Mouse (Mus musculus) ES-E14 (cell line): ENCODE measurements around the gene Mcam. TPM values are rescaled to one million over a fixed set of nuclear protein-coding genes. Genes with fewer than 3 reads are reported as not detected.

Experiments used
- DNase-seq: peaks from one replicate; pipeline ENCODE4 v3.0.0-alpha.2; 2013; ENCODE audit warnings: low read depth, low spot score
- H3K27ac ChIP-seq: 2 replicates; pipeline ENCODE4 v1.5.1; 2012; ENCODE audit warnings: low read depth, mild to moderate bottlenecking, low read length, moderate library complexity, mixed read lengths; ENCODE audit not compliant: poor library complexity, insufficient read depth, severe bottlenecking
- H3K36me3 ChIP-seq: 2 replicates; pipeline ENCODE4 v1.6.1; 2012; ENCODE audit warnings: mild to moderate bottlenecking, low read length, moderate library complexity, mixed read lengths; ENCODE audit not compliant: control insufficient read depth, poor library complexity, insufficient read depth, severe bottlenecking
- H3K4me1 ChIP-seq, 2 experiments: fragments of 150-350 bp in 1 of 2; sonication (generic) in 1 of 2; 2 replicates each; pipeline ENCODE4 v1.6.1; 2012; ENCODE audit warnings: low read length in 2 of 2, mild to moderate bottlenecking in 1 of 2, mixed read lengths in 1 of 2; ENCODE audit not compliant: control insufficient read depth in 2 of 2, insufficient read depth in 2 of 2, poor library complexity in 1 of 2
- H3K4me3 ChIP-seq, 2 experiments: fragments of 150-350 bp in 1 of 2; sonication (generic) in 1 of 2; 2 replicates each; pipeline ENCODE4 v1.5.1; 2012; ENCODE audit warnings: low read length in 2 of 2, low read depth in 1 of 2, mild to moderate bottlenecking in 1 of 2, mixed read lengths in 1 of 2; ENCODE audit not compliant: insufficient read depth in 1 of 2, poor library complexity in 1 of 2, severe bottlenecking in 1 of 2
- H3K9ac ChIP-seq: 2 replicates; pipeline ENCODE4 v1.6.1; 2012; ENCODE audit warnings: low read depth, mild to moderate bottlenecking, low read length, mixed read lengths; ENCODE audit not compliant: poor library complexity, insufficient read depth, severe bottlenecking
- H3K9me3 ChIP-seq: fragments of 150-350 bp; sonication (generic); 2 replicates; pipeline ENCODE4 v1.6.1; 2012; ENCODE audit warnings: low read depth, mild to moderate bottlenecking, low read length; ENCODE audit not compliant: control insufficient read depth, insufficient read depth
- CHD2 ChIP-seq: IDR thresholded peaks from 2 replicates; pipeline ENCODE4 v1.6.1; 2014; ENCODE audit warnings: mild to moderate bottlenecking, low read depth, low read length, inconsistent platforms
- HCFC1 ChIP-seq: IDR thresholded peaks from 2 replicates; pipeline ENCODE4 v1.6.1; 2012; ENCODE audit warnings: low read length, inconsistent platforms, borderline replicate concordance; ENCODE audit not compliant: insufficient read depth
- MAFK ChIP-seq: IDR thresholded peaks from 2 replicates; pipeline ENCODE4 v1.6.1; 2014; ENCODE audit warnings: mild to moderate bottlenecking, low read depth, low read length, inconsistent platforms; ENCODE audit not compliant: insufficient read depth
- ZC3H11A ChIP-seq: IDR thresholded peaks from 2 replicates; pipeline ENCODE4 v1.6.1; 2012; ENCODE audit warnings: low read depth, mild to moderate bottlenecking, inconsistent platforms, low read length, borderline replicate concordance
- ZNF384 ChIP-seq: IDR thresholded peaks from 2 replicates; pipeline ENCODE4 v1.6.1; 2012; ENCODE audit warnings: low read depth, low read length, inconsistent platforms
- in situ Hi-C, 2 experiments: fragments of 600-800 bp; cut with MboI; formaldehyde crosslinking; loops; one replicate each; pipeline ENCODE4 v1.15.1; 2025; ENCODE audit warnings: low sequenced_read_pairs in 2 of 2, inconsistent platforms in 1 of 2; ENCODE audit not compliant: unreplicated experiment in 2 of 2
- total RNA-seq: library from RNA; depleted of rRNA; stranded (reverse); fragments of 300-350 nt; gene quantifications from 2 replicates; pipeline ENCODE4 v1.2.3, GENCODE M21; 2012

The Mcam gene
- total RNA-seq, 1 experiment: 53.1 TPM

DNA sequence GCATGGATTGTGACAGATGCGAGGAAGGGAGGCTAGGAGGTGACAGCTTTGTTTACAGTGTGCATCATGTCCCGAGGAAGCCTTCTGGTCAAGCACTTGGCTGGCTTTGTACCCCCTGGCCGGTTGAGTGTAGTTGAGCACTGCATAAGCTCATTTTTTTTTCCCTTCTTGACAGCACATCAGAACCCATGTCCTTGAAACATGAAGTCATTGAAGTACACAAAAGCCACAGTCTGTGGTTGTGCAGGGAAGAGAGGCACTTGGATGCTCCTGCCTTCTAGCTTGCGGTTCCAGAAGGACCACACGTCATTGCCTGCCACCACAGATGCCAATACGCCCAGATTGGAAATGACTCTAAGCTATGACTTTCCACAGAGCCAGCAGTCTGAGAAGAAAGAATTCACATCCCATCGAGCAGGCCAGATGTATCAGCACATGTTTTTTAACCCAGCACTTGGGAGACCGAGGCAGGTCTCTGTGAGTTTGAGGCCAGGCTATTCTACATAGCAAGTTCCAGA is 14.3 kb upstream of the Mcam start:
- no peaks in the 10 kb centered on the region for H3K36me3 ChIP-seq
- TF ChIP-seq ZNF384 (no peak), CHD2 (no peak), MAFK (no peak), HCFC1 (no peak), ZC3H11A (no peak)
- H3K4me3 ChIP-seq: no peak overlapping the region
- no peak overlapping the region for H3K9ac ChIP-seq
- in situ Hi-C loops: no loop called here
- H3K9me3 ChIP-seq: no peaks in the 10 kb centered on the region
- peaks cover 0 to 7% of the 10 kb centered on the region in 2 experiments; a peak in 2 of 4 replicates for H3K4me1 ChIP-seq
- no peak overlapping the region for H3K27ac ChIP-seq
- no peak for DNase-seq

DNA sequence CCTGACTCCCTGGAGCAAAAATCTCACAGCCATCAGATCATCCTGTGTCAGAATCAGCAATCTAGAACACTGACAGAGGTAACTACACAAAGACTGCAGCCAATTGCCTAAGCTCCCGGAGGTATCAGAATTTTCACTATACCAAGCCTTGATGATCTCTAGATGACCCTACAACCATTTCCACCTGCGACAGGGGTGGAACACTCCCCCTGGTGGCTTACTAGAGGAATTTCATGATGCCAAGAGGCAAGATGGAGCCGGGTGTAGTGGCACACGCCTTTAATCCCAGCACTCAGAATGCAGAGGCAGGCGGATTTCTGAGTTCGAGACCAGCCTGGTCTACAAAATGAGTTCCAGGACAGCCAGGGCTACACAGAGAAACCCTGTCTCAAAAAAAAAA is 10.0 kb upstream of the Mcam start:
- Histone ChIP-seq H3K9ac (no peak overlapping the region), H3K9me3 (no peaks in the 10 kb centered on the region), H3K4me3 (no peak overlapping the region), H3K27ac (no peak overlapping the region), H3K36me3 (no peaks in the 10 kb centered on the region), H3K4me1 (peaks cover 11 to 21% of the 10 kb centered on the region in 2 experiments)
- in situ Hi-C loops: no loop called here
- TF ChIP-seq CHD2: no peak
- TF ChIP-seq ZNF384: peak; percentile 79; the same call in 1 of the 2 replicates
- DNase-seq: no peak

DNA sequence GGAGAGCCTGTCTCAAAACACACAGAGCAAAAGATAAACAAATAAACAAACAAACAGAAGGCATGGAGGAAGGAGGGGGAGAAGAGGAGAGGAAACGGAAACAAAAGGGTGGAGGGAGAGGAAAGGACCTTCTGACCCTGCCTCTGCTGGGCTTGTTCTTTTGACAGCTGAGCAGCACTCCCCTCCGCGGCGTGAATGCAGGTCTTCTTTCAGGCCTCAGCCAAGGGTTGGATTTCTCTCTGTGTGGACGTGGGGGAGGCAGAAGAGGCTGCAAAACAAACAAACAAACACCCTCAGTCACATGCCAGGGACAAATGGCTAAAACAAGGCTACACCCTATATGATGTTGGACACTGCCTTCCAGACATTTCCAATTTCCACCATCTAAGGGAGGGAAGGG is 9.2 kb upstream of the Mcam start:
- DNase-seq: no peak
- no peak overlapping the region for H3K27ac ChIP-seq
- no peaks in the 10 kb centered on the region for H3K9me3 ChIP-seq
- H3K4me3 ChIP-seq: no peak overlapping the region
- no peaks in the 10 kb centered on the region for H3K36me3 ChIP-seq
- H3K4me1 ChIP-seq: peaks cover 11 to 25% of the 10 kb centered on the region in 2 experiments
- no peak overlapping the region for H3K9ac ChIP-seq
- TF ChIP-seq ZNF384 (no peak), ZC3H11A (no peak), HCFC1 (no peak), CHD2 (no peak), MAFK (no peak)
- in situ Hi-C loops: no loop called here

DNA sequence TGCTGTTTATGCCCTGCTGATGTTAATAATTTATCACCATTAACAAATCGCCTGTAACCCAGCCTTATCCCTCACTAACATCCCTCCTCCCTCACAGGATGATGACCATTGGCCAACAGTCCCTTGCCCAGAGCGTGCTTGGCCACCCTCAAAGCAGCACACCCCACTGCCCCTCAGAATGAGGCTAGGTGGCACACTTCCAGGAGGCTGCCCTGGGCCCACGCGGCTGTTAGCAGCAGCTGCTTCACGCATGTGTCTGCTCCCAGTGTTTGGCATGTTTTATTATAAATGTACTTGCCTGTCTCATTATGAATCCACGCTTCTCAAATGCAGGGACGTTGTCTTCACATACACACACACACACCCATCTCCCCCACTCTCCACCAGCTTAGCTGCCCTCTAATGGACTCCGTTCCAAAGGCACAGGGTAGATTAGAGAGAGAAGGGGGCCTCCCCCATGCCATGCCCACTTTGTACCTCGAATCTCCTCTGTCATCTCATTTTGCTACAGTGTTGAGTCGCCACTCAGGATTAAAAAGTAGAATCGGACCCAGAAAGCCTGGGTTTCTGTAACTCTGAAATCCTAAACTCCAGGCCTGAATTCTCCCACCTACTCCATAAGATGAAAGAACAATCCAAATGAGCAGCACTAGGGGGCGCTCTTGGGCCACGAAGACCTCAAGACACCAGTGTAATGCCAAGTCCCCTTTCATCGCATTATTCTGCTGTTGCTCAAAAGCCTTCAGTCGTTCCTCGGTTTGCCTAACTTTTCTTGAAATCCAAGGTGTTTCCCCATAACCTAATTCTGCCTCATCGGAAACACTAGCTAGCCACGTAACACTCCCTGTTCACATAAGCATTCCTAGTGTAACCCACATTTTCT is 8.5 kb upstream of the Mcam start:
- peaks cover 11 to 27% of the 10 kb centered on the region in 2 experiments for H3K4me1 ChIP-seq
- no peaks in the 10 kb centered on the region for H3K9me3 ChIP-seq
- peak overlapping the region; percentile 57; the same call in 1 of the 2 replicates for H3K27ac ChIP-seq
- no peaks in the 10 kb centered on the region for H3K36me3 ChIP-seq
- peak overlapping the region; percentile 7; the same call in 1 of the 2 replicates for H3K9ac ChIP-seq
- TF ChIP-seq ZNF384 (peak; percentile 51; the same call in 1 of the 2 replicates), CHD2 (no peak)
- in situ Hi-C loops: no loop called here
- H3K4me3 ChIP-seq: no peak overlapping the region
- peak; percentile 93 for DNase-seq
